Mouse (Mus musculus) CH12.LX (cell line): ENCODE data around the gene Zfp746. TPM values are rescaled to one million over a fixed set of nuclear protein-coding genes. Genes with fewer than 3 reads are reported as not detected.

Experiments
- DNase-seq: peaks from one replicate; pipeline ENCODE4 v3.0.0-alpha.2; 2013; ENCODE audit errors: extremely low read depth
- H3K27ac ChIP-seq: 2 replicates; pipeline ENCODE4 v1.5.1; 2012; ENCODE audit warnings: low read depth, mild to moderate bottlenecking, control low read depth, moderate library complexity; ENCODE audit not compliant: insufficient read depth
- H3K27me3 ChIP-seq: replicated peaks from 2 replicates; pipeline ENCODE3; 2012; ENCODE audit warnings: inconsistent platforms
- H3K36me3 ChIP-seq, 2 experiments: replicated peaks in 1 of 2; 2 replicates each; pipeline versions ENCODE3 to v1.6.1; 2012; ENCODE audit warnings: inconsistent platforms in 1 of 2, low read length in 1 of 2, mild to moderate bottlenecking in 1 of 2, mixed read lengths in 1 of 2, moderate library complexity in 1 of 2; ENCODE audit not compliant: control insufficient read depth in 1 of 2, insufficient read depth in 1 of 2
- H3K4me1 ChIP-seq, 2 experiments: 2 replicates each; pipeline ENCODE4 v1.6.1; 2012; ENCODE audit warnings: inconsistent platforms in 1 of 2, moderate library complexity in 1 of 2; ENCODE audit not compliant: insufficient read depth in 2 of 2, control insufficient read depth in 1 of 2
- H3K4me2 ChIP-seq: 2 replicates; pipeline ENCODE4 v1.6.1; 2012; ENCODE audit warnings: low read depth, mild to moderate bottlenecking, control low read depth; ENCODE audit not compliant: poor library complexity, insufficient read depth, severe bottlenecking
- H3K4me3 ChIP-seq, 3 experiments: fragments of 150-350 bp in 1 of 3; sonication (generic) in 1 of 3; replicated peaks in 1 of 3; 2 replicates each; pipeline versions ENCODE3 to v1.5.1; 2011 to 2012; ENCODE audit warnings: low read depth in 2 of 3, low read length in 2 of 3, mild to moderate bottlenecking in 2 of 3, moderate library complexity in 2 of 3, control low read depth in 1 of 3, improper control_type of control experiment in 1 of 3, inconsistent platforms in 1 of 3, mixed read lengths in 1 of 3; ENCODE audit not compliant: poor library complexity in 1 of 3
- H3K79me2 ChIP-seq: replicated peaks from 2 replicates; pipeline ENCODE4 v1.6.1; 2012; ENCODE audit warnings: mild to moderate bottlenecking, moderate library complexity; ENCODE audit not compliant: control insufficient read depth, poor library complexity, insufficient read depth, severe bottlenecking; ENCODE audit errors: extremely low read depth
- H3K9ac ChIP-seq: 2 replicates; pipeline ENCODE4 v1.6.1; 2012; ENCODE audit warnings: low read depth, mild to moderate bottlenecking, control low read depth, moderate library complexity; ENCODE audit not compliant: insufficient read depth
- H3K9me3 ChIP-seq: replicated peaks from 2 replicates; pipeline ENCODE3; 2012; ENCODE audit warnings: low read length, inconsistent platforms, mixed read lengths
- BHLHE40 ChIP-seq: IDR thresholded peaks from 2 replicates; pipeline ENCODE4 v1.6.1; 2011; ENCODE audit warnings: mild to moderate bottlenecking, low read depth, low read length, improper control_type of control experiment
- CHD1 ChIP-seq: IDR thresholded peaks from 2 replicates; pipeline ENCODE4 v1.6.1; 2012; ENCODE audit warnings: low read depth, low read length, improper control_type of control experiment, inconsistent platforms
- CHD2 ChIP-seq: IDR thresholded peaks from 2 replicates; pipeline ENCODE4 v1.6.1; 2011; ENCODE audit warnings: low read length, improper control_type of control experiment
- CTCF ChIP-seq, 2 experiments: IDR thresholded peaks in 1 of 2; conservative IDR thresholded peaks in 1 of 2; 2 replicates each; pipeline ENCODE4 v1.5.1; 2011 to 2012; ENCODE audit warnings: low read depth in 2 of 2, low read length in 2 of 2, improper control_type of control experiment in 1 of 2, inconsistent platforms in 1 of 2, mild to moderate bottlenecking in 1 of 2, moderate library complexity in 1 of 2
- E2F4 ChIP-seq: IDR thresholded peaks from 2 replicates; pipeline ENCODE4 v1.6.1; 2011; ENCODE audit warnings: low read depth, low read length, improper control_type of control experiment; ENCODE audit not compliant: insufficient replicate concordance
- ELF1 ChIP-seq: IDR thresholded peaks from 2 replicates; pipeline ENCODE4 v1.6.1; 2014; ENCODE audit warnings: low read depth, mild to moderate bottlenecking, inconsistent platforms, low read length, improper control_type of control experiment
- EP300 ChIP-seq: IDR thresholded peaks from 2 replicates; pipeline ENCODE4 v1.6.1; 2011; ENCODE audit warnings: low read length, improper control_type of control experiment
- ETS1 ChIP-seq: conservative IDR thresholded peaks from 2 replicates; pipeline ENCODE4 v1.6.1; 2012; ENCODE audit warnings: low read depth, mild to moderate bottlenecking, inconsistent platforms, low read length, improper control_type of control experiment, moderate library complexity
- GABPA ChIP-seq: IDR thresholded peaks from 2 replicates; pipeline ENCODE4 v1.6.1; 2012; ENCODE audit warnings: low read depth, low read length, improper control_type of control experiment, inconsistent platforms; ENCODE audit not compliant: insufficient replicate concordance
- HCFC1 ChIP-seq: IDR thresholded peaks from 2 replicates; pipeline ENCODE4 v1.6.1; 2012; ENCODE audit warnings: low read depth, mild to moderate bottlenecking, inconsistent platforms, low read length, improper control_type of control experiment
- IRF4 ChIP-seq: IDR thresholded peaks from 2 replicates; pipeline ENCODE4 v1.6.1; 2014; ENCODE audit warnings: low read depth, mild to moderate bottlenecking, inconsistent platforms, low read length, improper control_type of control experiment
- JUN ChIP-seq: IDR thresholded peaks from 2 replicates; pipeline ENCODE4 v1.6.1; 2011; ENCODE audit warnings: low read depth, mild to moderate bottlenecking, low read length, improper control_type of control experiment, moderate library complexity; ENCODE audit not compliant: insufficient read depth
- JUND ChIP-seq: conservative IDR thresholded peaks from 2 replicates; pipeline ENCODE4 v1.6.1; 2011; ENCODE audit warnings: low read depth, low read length, improper control_type of control experiment
- KAT2A ChIP-seq: IDR thresholded peaks from 2 replicates; pipeline ENCODE4 v1.6.1; 2012; ENCODE audit warnings: low read length, improper control_type of control experiment, inconsistent platforms; ENCODE audit not compliant: insufficient replicate concordance
- MAFK ChIP-seq: IDR thresholded peaks from 2 replicates; pipeline ENCODE4 v1.6.1; 2011; ENCODE audit warnings: low read length, improper control_type of control experiment; ENCODE audit not compliant: insufficient replicate concordance
- MAX ChIP-seq: IDR thresholded peaks from 2 replicates; pipeline ENCODE4 v1.6.1; 2011; ENCODE audit warnings: low read length, improper control_type of control experiment
- MAZ ChIP-seq: IDR thresholded peaks from 2 replicates; pipeline ENCODE4 v1.6.1; 2012; ENCODE audit warnings: low read depth, mild to moderate bottlenecking, inconsistent platforms, low read length, improper control_type of control experiment, moderate library complexity
- MEF2A ChIP-seq: IDR thresholded peaks from 2 replicates; pipeline ENCODE4 v1.6.1; 2014; ENCODE audit warnings: low read depth, mild to moderate bottlenecking, inconsistent platforms, low read length, improper control_type of control experiment, borderline replicate concordance
- MXI1 ChIP-seq: IDR thresholded peaks from 2 replicates; pipeline ENCODE4 v1.6.1; 2011; ENCODE audit warnings: mild to moderate bottlenecking, low read depth, low read length, improper control_type of control experiment
- MYC ChIP-seq: IDR thresholded peaks from 2 replicates; pipeline ENCODE4 v1.6.1; 2011; ENCODE audit warnings: low read depth, mild to moderate bottlenecking, improper control_type of control experiment, low read length
- NELFE ChIP-seq: IDR thresholded peaks from 2 replicates; pipeline ENCODE4 v1.6.1; 2011; ENCODE audit warnings: low read depth, low read length, improper control_type of control experiment
- NRF1 ChIP-seq: IDR thresholded peaks from 2 replicates; pipeline ENCODE4 v1.6.1; 2014; ENCODE audit warnings: low read depth, mild to moderate bottlenecking, inconsistent platforms, low read length, improper control_type of control experiment, moderate library complexity
- PAX5 ChIP-seq: IDR thresholded peaks from 2 replicates; pipeline ENCODE4 v1.6.1; 2012; ENCODE audit warnings: low read length, inconsistent platforms, mixed read lengths
- POLR2A ChIP-seq: IDR thresholded peaks from 2 replicates; pipeline ENCODE4 v1.6.1; 2011; ENCODE audit warnings: low read depth, mild to moderate bottlenecking, improper control_type of control experiment, low read length
- POLR2AphosphoS2 ChIP-seq: IDR thresholded peaks from 2 replicates; pipeline ENCODE4 v1.6.1; 2011; ENCODE audit warnings: low read depth, low read length, improper control_type of control experiment
- RAD21 ChIP-seq: IDR thresholded peaks from 2 replicates; pipeline ENCODE4 v1.6.1; 2011; ENCODE audit warnings: low read depth, mild to moderate bottlenecking, low read length, improper control_type of control experiment, moderate library complexity
- RCOR1 ChIP-seq: conservative IDR thresholded peaks from 2 replicates; pipeline ENCODE4 v1.6.1; 2012; ENCODE audit warnings: low read depth, mild to moderate bottlenecking, inconsistent platforms, low read length, improper control_type of control experiment
- SIN3A ChIP-seq: IDR thresholded peaks from 2 replicates; pipeline ENCODE4 v1.6.1; 2012; ENCODE audit warnings: low read length, improper control_type of control experiment, inconsistent platforms
- SMC3 ChIP-seq: IDR thresholded peaks from 2 replicates; pipeline ENCODE4 v1.6.1; 2011; ENCODE audit warnings: low read depth, low read length, improper control_type of control experiment
- TBP ChIP-seq: conservative IDR thresholded peaks from 2 replicates; pipeline ENCODE4 v1.6.1; 2011; ENCODE audit warnings: low read depth, low read length, improper control_type of control experiment
- TCF12 ChIP-seq: IDR thresholded peaks from 2 replicates; pipeline ENCODE4 v1.6.1; 2014; ENCODE audit warnings: low read depth, mild to moderate bottlenecking, inconsistent platforms, low read length, improper control_type of control experiment
- UBTF ChIP-seq: IDR thresholded peaks from 2 replicates; pipeline ENCODE4 v1.6.1; 2012; ENCODE audit warnings: low read depth, mild to moderate bottlenecking, inconsistent platforms, low read length, improper control_type of control experiment, moderate library complexity
- USF1 ChIP-seq: IDR thresholded peaks from 2 replicates; pipeline ENCODE4 v1.6.1; 2014; ENCODE audit warnings: low read depth, mild to moderate bottlenecking, inconsistent platforms, low read length, improper control_type of control experiment
- USF2 ChIP-seq: conservative IDR thresholded peaks from 2 replicates; pipeline ENCODE4 v1.6.1; 2011; ENCODE audit warnings: low read depth, low read length, improper control_type of control experiment
- ZC3H11A ChIP-seq: IDR thresholded peaks from 2 replicates; pipeline ENCODE4 v1.6.1; 2012; ENCODE audit warnings: low read depth, mild to moderate bottlenecking, inconsistent platforms, low read length, improper control_type of control experiment
- ZKSCAN1 ChIP-seq: IDR thresholded peaks from 2 replicates; pipeline ENCODE4 v1.6.1; 2012; ENCODE audit warnings: low read depth, inconsistent platforms, low read length, improper control_type of control experiment, borderline replicate concordance
- ZMIZ1 ChIP-seq: IDR thresholded peaks from 2 replicates; pipeline ENCODE4 v1.6.1; 2012; ENCODE audit warnings: low read depth, mild to moderate bottlenecking, inconsistent platforms, low read length, improper control_type of control experiment
- ZNF384 ChIP-seq: IDR thresholded peaks from 2 replicates; pipeline ENCODE4 v1.6.1; 2012; ENCODE audit warnings: low read depth, low read length, improper control_type of control experiment, inconsistent platforms
- dilution Hi-C: fragments of 300-500 bp; cut with MboI; formaldehyde crosslinking; loops from 2 replicates; pipeline ENCODE4 v1.14.3; 2020; ENCODE audit warnings: low sequenced_read_pairs; ENCODE audit not compliant: extremely low pct_unique_long_range_greater_than_20kb, extremely low pct_ligation_motif_present
- in situ Hi-C: fragments of 300-500 bp; cut with MboI; formaldehyde crosslinking; loops from 3 replicates; pipeline ENCODE4 v1.14.3; 2019; ENCODE audit warnings: low sequenced_read_pairs, low pct_ligation_motif_present, low pct_unique_long_range_greater_than_20kb, mixed read lengths
- polyA plus RNA-seq: library from polyadenylated mRNA; unstranded; fragments of >175 nt; gene quantifications from 2 replicates; pipeline ENCODE4 v1.2.1, GENCODE M21; 2012; ENCODE audit warnings: low read depth; ENCODE audit not compliant: insufficient read length
- total RNA-seq, 2 experiments: library from RNA; depleted of rRNA; stranded (reverse); fragments of 300-350 nt in 1 of 2; fragments of >200 nt in 1 of 2; gene quantifications; 2 replicates each; pipeline ENCODE4 v1.2.3; 2012 to 2014

The Zfp746 gene
- total and polyA plus RNA-seq, 3 experiments: 17.9 to 18.8 (median 18.3) TPM

- peak; percentile 71 for DNase-seq
- peaks cover 2% of the 10 kb centered on the region for H3K27me3 ChIP-seq
- H3K79me2 ChIP-seq: peaks cover 3% of the 10 kb centered on the region
- peaks cover 6 to 43% of the 10 kb centered on the region in 2 experiments for H3K4me1 ChIP-seq
- H3K9ac ChIP-seq: peak within 1 kb of the TSS; percentile 82
- peaks cover 10 to 15% of the 10 kb centered on the region in 2 experiments for H3K36me3 ChIP-seq
- peak; percentile 49; the same call in 1 of the 2 replicates for TF ChIP-seq TBP
- no peak for TF ChIP-seq RAD21
- peak; percentile 89 for TF ChIP-seq UBTF
- TF ChIP-seq GABPA: no peak; the same call in 1 of the 2 replicates
- peak; percentile 79 for TF ChIP-seq HCFC1
- TF ChIP-seq ETS1: no peak
- TF ChIP-seq MAZ: no peak
- peak; percentile 34; the same call in 1 of the 2 replicates for TF ChIP-seq IRF4
- TF ChIP-seq ZKSCAN1: no peak
- TF ChIP-seq MEF2A: no peak
- TF ChIP-seq ELF1: peak; percentile 46
- TF ChIP-seq EP300: no peak
- TF ChIP-seq ZMIZ1: no peak
- TF ChIP-seq RCOR1: no peak
- no peak for TF ChIP-seq JUND
- peak in 1 of 2 experiments; percentile 62; a peak in 2 of 4 replicates for TF ChIP-seq CTCF (conservative IDR thresholded peaks at IDR 0.05 in 1 of 2, IDR thresholded peaks at IDR 0.05 in 1 of 2; ENCODE audit: low read depth in 2 of 2, low read length in 2 of 2)
- no peak for TF ChIP-seq CHD1
- TF ChIP-seq POLR2AphosphoS2: no peak
- TF ChIP-seq SMC3: no peak
- no peak for TF ChIP-seq ZNF384
- TF ChIP-seq TCF12: peak; percentile 73
- 0 out of 2 replicates have a peak, but pooled peaks have one; percentile 58 for TF ChIP-seq KAT2A
- TF ChIP-seq E2F4: no peak
- no peak for TF ChIP-seq BHLHE40
- no peak for TF ChIP-seq CHD2
- TF ChIP-seq USF2: no peak
- TF ChIP-seq NELFE: peak; percentile 65
- no peak for TF ChIP-seq SIN3A
- TF ChIP-seq JUN: no peak
- TF ChIP-seq MYC: no peak
- no peak for TF ChIP-seq USF1
- no peak for TF ChIP-seq MAFK
- TF ChIP-seq MAX: no peak; the same call in 1 of the 2 replicates
- peak; percentile 65 for TF ChIP-seq MXI1
- no peak for TF ChIP-seq ZC3H11A
- no peak for TF ChIP-seq PAX5
- TF ChIP-seq POLR2A: peak; percentile 64
- no peak for TF ChIP-seq NRF1
- peak within 1 kb of the TSS; percentile 45 to 90 (median 78) for H3K4me3 ChIP-seq
- dilution Hi-C loops: no loop called here
- H3K9me3 ChIP-seq: no peaks in the 10 kb centered on the region
- H3K27ac ChIP-seq: peak within 1 kb of the TSS; percentile 34
- peak within 1 kb of the TSS; percentile 80 for H3K4me2 ChIP-seq
- in situ Hi-C loops: no loop called here
Observed at GRCm38 (mm10) chr6:48048426-48049272, 37.7 kb downstream of the Zfp746 start, which contains the start of gene Zfp777. Gene Zfp777 (minus strand): TSS chr6:48048911.
